Mouse (Mus musculus) forebrain, embryonic 10.5 days (tissue): ENCODE data around the gene AC124502.3. TPM values are rescaled to one million over a fixed set of nuclear protein-coding genes. Genes with fewer than 3 reads are reported as not detected.
"Not testable (repeated sequence)": the region's sequence is repeated elsewhere in the genome, so short reads cannot be mapped to it uniquely, and the experiment has no call there.

Source experiments
- DNase-seq: peaks from one replicate; pipeline ENCODE4 v3.0.0-alpha.2; 2017; ENCODE audit warnings: low spot score; ENCODE audit errors: extremely low spot score
- H3K27ac ChIP-seq: fragments of 300-500 bp; sonication (generic); 2 replicates; pipeline ENCODE4 v1.5.1; 2016; ENCODE audit warnings: mild to moderate bottlenecking
- H3K27me3 ChIP-seq: fragments of 300-500 bp; sonication (generic); 2 replicates; pipeline ENCODE4 v1.6.1; 2016; ENCODE audit warnings: mild to moderate bottlenecking; ENCODE audit not compliant: poor library complexity, severe bottlenecking
- H3K36me3 ChIP-seq: fragments of 300-500 bp; sonication (generic); replicated peaks from 2 replicates; pipeline ENCODE4 v1.6.1; 2016; ENCODE audit warnings: mild to moderate bottlenecking, moderate library complexity
- H3K4me1 ChIP-seq: fragments of 300-500 bp; sonication (generic); 2 replicates; pipeline ENCODE4 v1.6.1; 2016
- H3K4me3 ChIP-seq: fragments of 300-500 bp; sonication (generic); 2 replicates; pipeline ENCODE4 v1.5.1; 2016; ENCODE audit warnings: mild to moderate bottlenecking, moderate library complexity
- H3K9me3 ChIP-seq: fragments of 300-500 bp; sonication (generic); 2 replicates; pipeline ENCODE4 v1.6.1; 2016; ENCODE audit warnings: mild to moderate bottlenecking, moderate library complexity
- WGBS: fragments of 180-500 bp; shearing (Covaris S2); methylation state at CpG from one replicate; pipeline ENCODE4 v1.1.7; 2016; 5-methylcytosine and 5-hydroxymethylcytosine counted together
- polyA plus RNA-seq: library from polyadenylated mRNA; unstranded; fragments of >200 nt; fragmentation: Nextera tagmentation; extraction: Ambion mirVana; gene quantifications from 2 replicates; pipeline ENCODE4 v1.2.1, GENCODE M21; 2016

AC124502.3 gene
- polyA plus RNA-seq: 2.8 and 3.6 TPM in 2 replicates

DNA sequence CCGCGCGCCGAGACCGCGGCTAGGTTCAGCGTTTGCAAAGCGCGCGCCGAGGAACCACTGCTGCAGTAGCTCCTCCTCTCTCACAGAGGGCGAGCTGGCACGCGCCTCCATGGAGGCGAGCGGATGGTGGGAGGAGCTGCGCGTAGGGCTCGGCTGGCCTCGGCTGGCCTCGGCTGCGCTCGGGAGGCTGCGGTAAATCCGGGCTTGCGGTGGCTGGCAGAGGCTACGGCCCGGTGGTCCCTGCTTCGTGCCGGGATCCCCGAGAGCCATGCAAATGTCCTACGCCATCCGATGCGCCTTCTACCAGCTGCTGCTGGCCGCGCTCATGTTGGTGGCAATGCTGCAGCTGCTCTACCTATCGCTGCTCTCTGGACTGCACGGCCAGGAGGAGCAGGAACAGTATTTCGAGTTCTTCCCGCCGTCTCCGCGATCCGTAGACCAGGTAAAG is at the start of gene AC124502.3, which contains the start of gene B4gat1:
TSS of gene AC124502.3 (plus strand) at position 183 of the 448 bp plus-strand sequence.
TSS of gene B4gat1 (plus strand) at position 118 of the 448 bp plus-strand sequence.
- H3K27me3 ChIP-seq: peaks cover 11% of the 10 kb centered on the region
- peak within 1 kb of the TSS; percentile 92 for H3K4me3 ChIP-seq
- H3K9me3 ChIP-seq: no peaks in the 10 kb centered on the region
- peak within 1 kb of the TSS; percentile 94 for H3K27ac ChIP-seq
- peaks cover 12% of the 10 kb centered on the region for H3K36me3 ChIP-seq
- WGBS: under 1% methylated on average over 44 of the region's 44 CpGs
- peaks cover 57% of the 10 kb centered on the region for H3K4me1 ChIP-seq
- DNase-seq: peak; percentile 91

DNA sequence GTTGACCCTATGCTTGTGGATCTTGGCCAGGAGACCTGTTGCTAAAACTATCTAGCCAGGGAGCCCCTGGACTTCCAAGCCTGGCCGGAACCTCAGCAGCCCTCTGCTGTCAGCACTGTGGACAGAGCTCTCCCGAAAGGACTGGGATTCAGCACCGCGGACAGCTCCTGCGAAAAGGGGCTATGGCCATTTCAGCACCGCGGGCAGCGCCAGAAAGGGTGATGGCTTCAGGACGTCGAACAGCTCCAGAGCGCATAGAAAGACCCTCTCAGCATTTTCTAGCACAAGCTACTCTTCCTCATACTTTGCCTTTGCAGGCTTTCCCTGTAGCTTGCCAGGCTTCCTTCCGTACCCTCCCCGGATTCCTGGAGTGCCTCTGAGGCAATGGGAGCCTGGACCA is 49.7 kb upstream of the AC124502.3 start:
- Histone ChIP-seq H3K27ac (no peak overlapping the region), H3K4me1 (peaks cover 15% of the 10 kb centered on the region), H3K9me3 (no peaks in the 10 kb centered on the region), H3K27me3 (peaks cover 83% of the 10 kb centered on the region), H3K4me3 (peak overlapping the region; percentile 20; the same call in 1 of the 2 replicates), H3K36me3 (no peaks in the 10 kb centered on the region)
- 3% methylated on average over 13 of the region's 13 CpGs for WGBS
- peak; percentile 93 for DNase-seq

DNA sequence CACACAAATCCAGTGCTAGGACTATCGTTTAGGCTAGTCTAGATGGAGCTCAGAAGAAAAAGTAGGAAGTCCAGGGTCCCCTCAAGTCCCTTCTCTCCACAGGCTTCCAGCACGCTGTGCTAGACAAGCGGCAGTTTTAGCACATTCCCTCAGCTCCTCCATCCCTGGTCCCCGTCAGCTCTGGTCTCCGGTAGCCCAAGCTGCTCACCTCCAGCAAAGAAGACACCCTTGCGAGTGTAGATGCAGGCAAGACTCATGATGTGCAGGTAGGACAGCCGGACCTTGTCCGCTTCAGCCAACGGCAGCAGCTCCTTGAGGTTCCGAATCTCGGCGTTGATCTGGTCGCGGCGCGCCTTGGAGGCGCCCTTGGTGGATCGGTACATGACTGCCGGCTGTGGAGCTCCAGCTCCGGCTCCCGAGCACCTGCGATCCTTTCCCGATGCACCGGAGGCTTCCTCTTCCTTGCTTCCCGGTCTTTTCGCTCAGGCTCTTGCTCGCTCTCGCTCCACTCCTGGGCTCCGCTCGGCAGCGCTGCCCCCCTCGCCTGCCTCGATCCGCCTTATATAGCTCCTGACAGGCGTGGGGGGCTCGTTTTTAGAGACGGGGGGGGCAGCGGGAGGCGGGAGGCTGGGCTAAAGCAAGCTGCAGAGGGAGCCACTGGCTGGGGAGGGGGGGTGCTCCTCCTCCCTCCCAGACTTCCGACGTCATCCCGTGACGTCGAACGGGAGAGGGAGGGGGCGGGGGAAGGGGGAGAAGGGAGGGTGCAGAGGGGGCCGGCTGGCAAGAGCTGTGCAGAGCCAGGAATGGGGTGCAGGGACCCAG is 49.0 kb upstream of the AC124502.3 start:
- WGBS: 18% methylated on average over 43 of the region's 47 CpGs
- no peak for DNase-seq

GRCm38 (mm10) chr19:4990256-4990625 is 48.5 kb upstream of the AC124502.3 start, which contains the start of gene Npas4:
TSS of gene Npas4 (minus strand) at chr19:4990316.
- Histone ChIP-seq H3K27me3 (peaks cover 74% of the 10 kb centered on the region), H3K36me3 (no peaks in the 10 kb centered on the region), H3K4me3 (peak within 1 kb of the TSS; percentile 35), H3K4me1 (peaks cover 15% of the 10 kb centered on the region), H3K9me3 (no peaks in the 10 kb centered on the region), H3K27ac (no peak within 1 kb of the TSS)
- no peak for DNase-seq
- 20% methylated on average over 4 of the region's 4 CpGs for WGBS

More for the DNA sequence above, 49.0 kb upstream of the AC124502.3 start:
- peak overlapping the region; percentile 35 for H3K4me3 ChIP-seq
- peaks cover 15% of the 10 kb centered on the region for H3K4me1 ChIP-seq
- H3K36me3 ChIP-seq: no peaks in the 10 kb centered on the region
- H3K9me3 ChIP-seq: no peaks in the 10 kb centered on the region
- no peak overlapping the region for H3K27ac ChIP-seq
- peaks cover 80% of the 10 kb centered on the region for H3K27me3 ChIP-seq

GRCm38 (mm10) chr19:4990716-4991115 is 48.0 kb upstream of the AC124502.3 start:
- no peak for DNase-seq
- Histone ChIP-seq H3K9me3 (no peaks in the 10 kb centered on the region), H3K27ac (no peak overlapping the region), H3K27me3 (peaks cover 69% of the 10 kb centered on the region), H3K36me3 (no peaks in the 10 kb centered on the region), H3K4me1 (peaks cover 15% of the 10 kb centered on the region), H3K4me3 (peak overlapping the region; percentile 18)
- WGBS: 3% methylated on average over 21 of the region's 22 CpGs

DNA sequence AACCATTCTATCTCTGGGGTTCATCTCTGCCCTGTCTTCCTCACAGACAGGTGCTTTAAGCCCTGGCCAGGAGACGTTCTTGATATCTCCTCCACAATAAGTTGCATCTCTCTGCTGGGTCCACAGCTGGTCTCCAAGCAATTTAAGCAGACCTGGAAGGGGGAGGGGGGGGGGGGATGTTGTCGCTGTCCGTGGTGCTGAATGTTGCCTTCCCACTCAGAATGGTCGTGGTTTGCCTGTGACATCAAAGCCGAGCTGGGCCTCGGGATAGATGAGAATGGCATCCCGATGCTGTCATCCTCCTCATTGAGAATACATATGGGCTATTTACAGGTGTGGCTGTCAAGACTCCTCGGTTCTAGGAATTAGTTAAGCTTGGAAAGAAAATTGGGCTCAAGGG is 46.3 kb upstream of the AC124502.3 start:
- Histone ChIP-seq H3K4me3 (no peak overlapping the region), H3K4me1 (peaks cover 15% of the 10 kb centered on the region), H3K27ac (no peak overlapping the region), H3K36me3 (no peaks in the 10 kb centered on the region), H3K9me3 (no peaks in the 10 kb centered on the region), H3K27me3 (peaks cover 61% of the 10 kb centered on the region)
- DNase-seq: no peak
- 15% methylated on average over 8 of the region's 8 CpGs for WGBS

- Histone ChIP-seq H3K4me1 (peaks cover 15% of the 10 kb centered on the region), H3K9me3 (no peaks in the 10 kb centered on the region), H3K27ac (no peak overlapping the region), H3K27me3 (peaks cover 61% of the 10 kb centered on the region), H3K36me3 (no peaks in the 10 kb centered on the region), H3K4me3 (no peak overlapping the region)
- no peak for DNase-seq
- WGBS: 5% methylated on average over 9 of the region's 9 CpGs
These were observed 45.8 kb upstream of the AC124502.3 start for GRCm38 (mm10) chr19:4992904-4993303.

- Histone ChIP-seq H3K9me3 (no peaks in the 10 kb centered on the region), H3K4me3 (no peak overlapping the region), H3K27ac (no peak overlapping the region), H3K36me3 (no peaks in the 10 kb centered on the region), H3K27me3 (peaks cover 53% of the 10 kb centered on the region), H3K4me1 (peaks cover 15% of the 10 kb centered on the region)
- WGBS: 69% methylated on average over 5 of the region's 5 CpGs
- DNase-seq: no peak
These were observed 44.6 kb upstream of the AC124502.3 start for GRCm38 (mm10) chr19:4994043-4994442.

GRCm38 (mm10) chr19:4999445-5000140 is 39.1 kb upstream of the AC124502.3 start:
- Histone ChIP-seq H3K4me3 (no peak overlapping the region), H3K9me3 (no peaks in the 10 kb centered on the region), H3K27me3 (peaks cover 30% of the 10 kb centered on the region), H3K36me3 (no peaks in the 10 kb centered on the region), H3K27ac (no peak overlapping the region), H3K4me1 (peaks cover 16% of the 10 kb centered on the region)
- DNase-seq: no peak
- 80% methylated on average over 6 of the region's 6 CpGs for WGBS

- Histone ChIP-seq H3K4me3 (peak overlapping the region; percentile 54), H3K9me3 (peaks cover 6% of the 10 kb centered on the region), H3K27ac (peak overlapping the region; percentile 73), H3K36me3 (no peaks in the 10 kb centered on the region), H3K4me1 (peaks cover 16% of the 10 kb centered on the region), H3K27me3 (peaks cover 30% of the 10 kb centered on the region)
- DNase-seq: peak; percentile 88
- under 1% methylated on average over 39 of the region's 39 CpGs for WGBS
These were observed 36.9 kb upstream of the AC124502.3 start for GRCm38 (mm10) chr19:5001666-5002406.

- H3K36me3 ChIP-seq, H3K4me3 ChIP-seq, H3K27ac ChIP-seq, H3K9me3 ChIP-seq, DNase-seq: not testable (repeated sequence)
- Histone ChIP-seq H3K27me3 (peaks cover 30% of the 10 kb centered on the region), H3K4me1 (peaks cover 16% of the 10 kb centered on the region)
- WGBS: 67% methylated on average over 2 of the region's 2 CpGs
These were observed 35.0 kb upstream of the AC124502.3 start for GRCm38 (mm10) chr19:5003644-5004043.

GRCm38 (mm10) chr19:5004925-5005324 is 33.8 kb upstream of the AC124502.3 start:
- Histone ChIP-seq H3K4me3 (no peak overlapping the region), H3K4me1 (peaks cover 16% of the 10 kb centered on the region), H3K27ac (no peak overlapping the region), H3K36me3 (no peaks in the 10 kb centered on the region), H3K27me3 (peaks cover 17% of the 10 kb centered on the region), H3K9me3 (peaks cover 10% of the 10 kb centered on the region)
- 74% methylated on average over 4 of the region's 4 CpGs for WGBS
- DNase-seq: no peak
